Mouse (Mus musculus): ENCODE measurements around the gene AI837181. TPM values are rescaled to one million over a fixed set of nuclear protein-coding genes. Genes with fewer than 3 reads are reported as not detected.
A peak's percentile ranks its signal among the peaks of the same experiment; 100 is the strongest.

The AI837181 gene
- polyA plus RNA-seq, 2 experiments, result 10.7 to 16.7 TPM

DNA sequence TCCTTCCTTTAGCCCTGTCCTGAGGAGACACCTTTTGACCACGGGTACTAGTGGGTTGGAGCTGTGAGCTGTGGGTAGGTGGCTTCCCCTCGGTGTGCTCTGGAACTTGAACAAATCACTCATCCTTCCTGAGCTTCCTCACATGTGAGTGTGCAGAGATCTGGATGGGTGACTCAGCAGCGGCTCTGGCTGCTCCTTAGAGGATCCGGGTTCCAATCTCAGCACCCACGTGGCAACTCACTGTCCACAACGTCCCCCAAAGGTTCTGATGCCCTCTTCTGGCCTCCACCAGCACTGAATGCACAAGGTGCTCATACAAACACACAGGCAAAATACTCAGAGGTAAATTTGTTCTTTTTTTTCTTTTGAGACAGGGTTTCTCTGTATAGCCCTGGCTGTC, 26.8 kb downstream of the AI837181 start:
- Histone ChIP-seq H3K9ac (replicated peaks) (no peak overlapping the region), H3K9me3 (ENCODE audit: control insufficient read depth, low read length) (no peaks in the 10 kb centered on the region), H3K36me3 (replicated peaks; ENCODE audit: control insufficient read depth, insufficient read depth, low read depth) (no peaks in the 10 kb centered on the region), H3K4me3 (ENCODE audit: insufficient read depth in 1 of 2, low read depth in 2 of 2, low read length in 2 of 2) (no peak overlapping the region), H3K4me1 (replicated peaks; ENCODE audit: control insufficient read depth in 2 of 2, insufficient read depth in 2 of 2, low read length in 1 of 2) (peaks cover 5 to 20% of the 10 kb centered on the region in 2 experiments), H3K27ac (no peak overlapping the region), H3K27me3 (ENCODE audit: control insufficient read depth, insufficient read depth, low read length) (peaks cover 34% of the 10 kb centered on the region), H3K4me2 (ENCODE audit: low read depth) (no peak overlapping the region)
- DNase-seq (ENCODE audit: low read depth in 3 of 3, low spot score in 3 of 3) (no peak), ATAC-seq (ENCODE audit: insufficient read depth) (no peak)
- WGBS (ENCODE audit: insufficient replicate concordance), result 46% methylated on average over 6 of the region's 6 CpGs
- no peak for TF ChIP-seq CTCF (IDR thresholded peaks at IDR 0.05; ENCODE audit: low read depth)
- no peak for TF ChIP-seq EP300 (IDR thresholded peaks at IDR 0.05; ENCODE audit: low read depth)

DNA sequence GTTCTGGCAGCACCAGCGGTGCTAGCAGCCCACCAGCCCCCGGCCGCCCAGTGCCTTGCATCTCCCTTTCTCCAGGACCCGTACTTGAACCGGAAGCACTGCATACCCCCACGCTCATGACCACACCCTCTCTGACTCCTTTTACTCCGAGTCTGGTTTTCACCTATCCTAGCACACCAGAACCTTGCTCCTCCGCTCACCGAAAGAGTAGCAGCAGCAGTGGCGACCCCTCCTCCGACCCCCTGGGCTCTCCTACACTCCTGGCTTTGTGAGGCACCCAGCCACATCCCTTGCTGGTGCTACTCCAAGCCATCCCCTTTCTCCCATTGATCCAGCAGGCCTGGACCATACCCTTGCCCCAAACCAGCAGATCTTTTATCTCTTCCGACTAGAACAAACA, 30.1 kb downstream of the AI837181 start:
- Histone ChIP-seq H3K9me3 (ENCODE audit: control insufficient read depth, low read length) (no peaks in the 10 kb centered on the region), H3K4me1 (replicated peaks; ENCODE audit: control insufficient read depth in 2 of 2, insufficient read depth in 2 of 2, low read length in 1 of 2) (peaks cover 12 to 19% of the 10 kb centered on the region in 2 experiments), H3K27me3 (ENCODE audit: control insufficient read depth, insufficient read depth, low read length) (peaks cover 4% of the 10 kb centered on the region; the same call in 1 of the 2 replicates), H3K4me2 (ENCODE audit: low read depth) (no peak overlapping the region; the same call in 1 of the 2 replicates), H3K9ac (replicated peaks) (no peak overlapping the region), H3K36me3 (replicated peaks; ENCODE audit: control insufficient read depth, insufficient read depth, low read depth) (no peaks in the 10 kb centered on the region), H3K4me3 (ENCODE audit: insufficient read depth in 1 of 2, low read depth in 2 of 2, low read length in 2 of 2) (no peak overlapping the region), H3K27ac (no peak overlapping the region)
- TF ChIP-seq CTCF (IDR thresholded peaks at IDR 0.05; ENCODE audit: low read depth) (no peak), EP300 (IDR thresholded peaks at IDR 0.05; ENCODE audit: low read depth) (no peak)
- ATAC-seq (ENCODE audit: insufficient read depth) (no peak), DNase-seq (ENCODE audit: low read depth in 3 of 3, low spot score in 3 of 3) (no peak)
- 81% methylated on average over 12 of the region's 12 CpGs for WGBS (ENCODE audit: insufficient replicate concordance)

DNA sequence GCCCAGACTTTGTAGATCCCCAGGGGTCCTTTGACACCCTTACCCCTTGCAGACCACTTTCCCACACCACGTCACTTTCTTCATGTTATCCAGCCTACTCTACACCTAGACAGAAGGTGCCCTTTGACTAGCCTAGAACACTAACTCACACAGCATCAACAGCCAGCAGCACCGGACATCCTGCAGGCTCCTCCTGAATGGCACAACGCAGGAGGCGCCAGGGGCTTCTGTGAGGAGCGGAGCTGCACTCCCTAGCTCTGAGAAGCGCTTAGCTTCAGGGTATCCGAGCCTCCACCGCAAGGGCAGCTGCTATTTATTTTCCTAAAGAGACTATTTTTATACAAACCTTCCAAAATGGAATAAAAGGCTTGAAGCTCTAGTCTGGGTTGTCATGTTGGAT, 30.6 kb downstream of the AI837181 start:
- no peak overlapping the region for H3K9ac ChIP-seq (replicated peaks)
- ATAC-seq (ENCODE audit: insufficient read depth) (no peak), DNase-seq (ENCODE audit: low read depth in 3 of 3, low spot score in 3 of 3) (no peak)
- H3K27me3 ChIP-seq (ENCODE audit: control insufficient read depth, insufficient read depth, low read length), result no peaks in the 10 kb centered on the region
- WGBS (ENCODE audit: insufficient replicate concordance), result 61% methylated on average over 8 of the region's 8 CpGs
- TF ChIP-seq CTCF (IDR thresholded peaks at IDR 0.05; ENCODE audit: low read depth) (no peak), EP300 (IDR thresholded peaks at IDR 0.05; ENCODE audit: low read depth) (no peak)
- no peak overlapping the region for H3K4me3 ChIP-seq (ENCODE audit: insufficient read depth in 1 of 2, low read depth in 2 of 2, low read length in 2 of 2)
- no peak overlapping the region for H3K27ac ChIP-seq
- H3K4me1 ChIP-seq (replicated peaks; ENCODE audit: control insufficient read depth in 2 of 2, insufficient read depth in 2 of 2, low read length in 1 of 2), result peaks cover 14 to 19% of the 10 kb centered on the region in 2 experiments
- H3K9me3 ChIP-seq (ENCODE audit: control insufficient read depth, low read length), result no peaks in the 10 kb centered on the region
- peak overlapping the region; percentile 77 for H3K4me2 ChIP-seq (ENCODE audit: low read depth)
- no peaks in the 10 kb centered on the region for H3K36me3 ChIP-seq (replicated peaks; ENCODE audit: control insufficient read depth, insufficient read depth, low read depth)

DNA sequence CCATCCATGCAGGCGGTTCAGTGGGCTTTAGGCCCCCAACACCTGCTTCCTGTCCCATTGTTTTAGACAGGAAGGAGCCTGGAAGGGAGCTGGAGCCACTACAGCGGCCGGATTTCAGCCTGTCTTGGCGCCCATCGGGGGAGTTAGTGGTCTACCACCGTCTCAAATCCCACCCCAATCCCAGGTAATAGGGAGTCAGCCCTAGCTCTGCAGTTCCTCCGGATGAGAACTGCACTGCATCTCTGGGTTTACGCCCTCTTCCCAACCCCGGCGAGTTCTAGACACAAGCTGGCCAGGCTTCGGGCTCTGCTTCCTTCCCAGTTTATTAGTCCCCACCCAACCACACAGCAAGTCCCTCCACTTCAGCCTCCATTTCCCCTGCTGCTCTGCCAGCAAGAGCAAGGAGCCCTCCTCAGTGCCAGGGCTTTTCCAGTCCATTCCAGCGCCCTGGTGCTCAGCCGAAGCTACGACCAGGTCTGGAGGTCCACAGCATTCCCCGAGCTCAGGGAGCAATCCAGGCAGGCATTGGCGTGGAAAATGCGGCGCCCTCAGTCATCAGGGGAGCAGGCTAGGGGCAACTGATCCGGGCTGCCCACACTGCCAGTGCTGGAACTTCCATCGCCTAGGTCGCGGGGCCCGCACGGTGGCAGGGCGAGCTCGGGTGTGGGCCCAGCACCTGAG, 31.4 kb downstream of the AI837181 start:
- Histone ChIP-seq H3K27me3 (ENCODE audit: control insufficient read depth, insufficient read depth, low read length) (no peaks in the 10 kb centered on the region), H3K4me1 (replicated peaks; ENCODE audit: control insufficient read depth in 2 of 2, insufficient read depth in 2 of 2, low read length in 1 of 2) (peaks cover 19 to 22% of the 10 kb centered on the region in 2 experiments), H3K9ac (replicated peaks) (peak overlapping the region; percentile 67), H3K4me3 (ENCODE audit: insufficient read depth in 1 of 2, low read depth in 2 of 2, low read length in 2 of 2) (peak overlapping the region; percentile 68 to 69), H3K9me3 (ENCODE audit: control insufficient read depth, low read length) (no peaks in the 10 kb centered on the region), H3K4me2 (ENCODE audit: low read depth) (peak overlapping the region; percentile 77), H3K36me3 (replicated peaks; ENCODE audit: control insufficient read depth, insufficient read depth, low read depth) (no peaks in the 10 kb centered on the region), H3K27ac (no peak overlapping the region)
- ATAC-seq (ENCODE audit: insufficient read depth) (no peak; the same call in 1 of the 2 replicates), DNase-seq (ENCODE audit: low read depth in 3 of 3, low spot score in 3 of 3) (no peak)
- WGBS (ENCODE audit: insufficient replicate concordance), result 3% methylated on average over 26 of the region's 26 CpGs
- no peak for TF ChIP-seq EP300 (IDR thresholded peaks at IDR 0.05; ENCODE audit: low read depth)
- no peak for TF ChIP-seq CTCF (IDR thresholded peaks at IDR 0.05; ENCODE audit: low read depth)

DNA sequence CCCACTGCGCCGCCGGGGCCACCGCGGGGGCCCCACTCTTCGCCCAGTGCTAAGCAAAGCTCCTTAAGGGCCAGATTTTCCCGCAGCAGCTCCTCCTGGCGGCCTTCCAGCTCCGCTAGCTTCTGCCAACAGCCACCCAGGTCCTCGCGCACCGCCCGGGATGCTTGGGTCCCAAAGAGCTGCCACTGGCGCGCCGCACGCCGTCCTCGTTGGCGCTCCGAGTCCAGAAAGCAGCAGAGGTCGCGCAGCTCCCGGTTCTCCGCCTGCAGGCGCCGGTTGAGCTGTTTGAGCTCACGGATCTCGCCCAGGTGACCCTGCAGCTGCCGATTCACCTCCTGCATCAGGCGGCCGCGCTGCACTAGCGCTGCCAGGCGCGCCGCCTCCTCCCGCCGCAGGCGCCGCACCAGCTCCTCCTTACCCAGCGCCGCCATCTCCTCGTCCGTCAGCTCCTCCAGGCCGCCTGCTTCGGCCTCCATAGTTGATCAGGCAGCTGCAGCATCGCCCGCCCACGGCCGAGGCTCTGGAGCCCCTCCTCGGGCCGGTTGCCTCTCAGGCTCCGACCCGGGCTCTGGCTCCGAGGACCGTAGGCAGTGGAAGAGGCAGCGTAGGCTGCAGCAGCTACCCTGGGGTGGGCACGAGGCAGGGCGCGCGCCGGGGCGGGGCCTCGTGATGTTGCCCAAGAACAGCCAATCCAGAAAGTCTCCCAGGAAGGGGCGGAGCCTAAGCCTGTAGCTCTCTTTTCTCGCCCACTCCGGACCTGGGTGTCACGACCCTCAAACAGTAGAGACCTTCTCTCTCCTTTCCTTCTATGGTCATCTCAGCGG, 32.2 kb downstream of the AI837181 start:
- H3K36me3 ChIP-seq (replicated peaks; ENCODE audit: control insufficient read depth, insufficient read depth, low read depth), result no peaks in the 10 kb centered on the region
- WGBS (ENCODE audit: insufficient replicate concordance), result under 1% methylated on average over 70 of the region's 70 CpGs
- peaks cover 19 to 22% of the 10 kb centered on the region in 2 experiments for H3K4me1 ChIP-seq (replicated peaks; ENCODE audit: control insufficient read depth in 2 of 2, insufficient read depth in 2 of 2, low read length in 1 of 2)

More for the DNA sequence above, 32.2 kb downstream of the AI837181 start:
- peak; percentile 87 for ATAC-seq (ENCODE audit: insufficient read depth)
- DNase-seq (ENCODE audit: low read depth in 3 of 3, low spot score in 3 of 3), result peak; percentile 80 to 83 (median 80)
- Histone ChIP-seq H3K27ac (peak overlapping the region; percentile 15), H3K9ac (replicated peaks) (peak overlapping the region; percentile 67), H3K27me3 (ENCODE audit: control insufficient read depth, insufficient read depth, low read length) (no peaks in the 10 kb centered on the region), H3K4me2 (ENCODE audit: low read depth) (peak overlapping the region; percentile 77), H3K9me3 (ENCODE audit: control insufficient read depth, low read length) (no peaks in the 10 kb centered on the region), H3K4me3 (ENCODE audit: insufficient read depth in 1 of 2, low read depth in 2 of 2, low read length in 2 of 2) (peak overlapping the region; percentile 68 to 69)
- no peak for TF ChIP-seq EP300 (IDR thresholded peaks at IDR 0.05; ENCODE audit: low read depth)
- TF ChIP-seq CTCF (IDR thresholded peaks at IDR 0.05; ENCODE audit: low read depth), result peak; percentile 5; the same call in 1 of the 2 replicates
